Comparison of ENCODE assay signal across 9 mouse cellular contexts in the genomic region with DNA sequence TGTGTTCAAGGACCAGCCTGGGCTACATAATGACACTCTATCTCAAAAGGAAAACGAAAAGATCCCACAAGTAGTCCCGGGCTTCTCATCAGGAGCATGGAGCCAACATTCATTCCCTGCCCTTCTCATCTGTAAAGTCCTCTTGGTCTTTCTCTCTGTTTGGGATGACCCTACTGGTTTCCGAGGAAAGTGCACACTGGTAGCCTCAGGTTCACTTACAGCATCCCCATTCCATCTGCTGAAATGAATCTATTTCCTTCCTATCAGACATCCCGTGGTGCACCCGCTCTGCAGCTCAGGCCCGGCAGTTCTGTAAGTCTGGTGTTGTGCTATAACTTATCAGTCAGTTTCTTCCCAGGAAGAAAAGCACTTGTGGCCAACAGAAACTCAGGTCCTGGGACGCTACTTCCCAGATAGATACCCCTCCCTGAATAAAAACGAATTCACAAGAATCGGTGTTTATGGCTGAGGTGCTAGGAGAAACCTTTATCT. TPM values are rescaled to one million over a fixed set of nuclear protein-coding genes. Genes with fewer than 3 reads are reported as not detected.
DNase-seq lines count a peak whose midpoint lies in the region; ATAC-seq and TF ChIP-seq lines count a peak whose summit lies in the region.
"Had no signal": no experiment of that assay in that cellular context is flagged by ENCODE, and none has a peak within 500 bp of the region (broad histone marks: within the 10 kb centered on the region; RNA-seq: fewer than 3 reads in every experiment).

No protein-coding gene starts in this region.

- no peaks in the 10 kb centered on the region; the same call in 1 of the 2 replicates for H3K36me3 ChIP-seq in spleen, adult 2 months (ENCODE audit: control insufficient read depth, insufficient read depth, low read length)
- no peaks in the 10 kb centered on the region for H3K36me3 ChIP-seq in forebrain, postnatal 0 days (ENCODE audit: insufficient read depth)
- H3K36me3 ChIP-seq in lung, postnatal 0 days (ENCODE audit: insufficient read depth, low read length), result no peaks in the 10 kb centered on the region

- peak overlapping the region; percentile 2; the same call in 1 of the 2 replicates for H3K4me3 ChIP-seq in spleen, adult 2 months (ENCODE audit: extremely low read depth, insufficient read depth, insufficient read length)
- peak overlapping the region; percentile 84 for H3K4me3 ChIP-seq in forebrain, postnatal 0 days (ENCODE audit: low read depth, low read length)
- peak overlapping the region; percentile 99 for H3K4me3 ChIP-seq in lung, postnatal 0 days (ENCODE audit: low read depth, low read length)

- peak in 1 of 2 experiments; percentile 14 for DNase-seq in spleen, adult 2 months (ENCODE audit: low read depth in 1 of 2, low spot score in 2 of 2)
- DNase-seq in spleen, postnatal 14 days (ENCODE audit: low spot score in 2 of 2), result no peak
- DNase-seq in forebrain, postnatal 0 days, result no peak
- peak; percentile 46 for DNase-seq in lung, postnatal 0 days (ENCODE audit: low spot score)
- DNase-seq in frontal cortex, adult 2 months (ENCODE audit: extremely low spot score in 1 of 2, low spot score in 1 of 2), result no peak
- no peak for DNase-seq in left cerebral cortex, postnatal 10 days (ENCODE audit: extremely low spot score in 1 of 2, low spot score in 2 of 2)
- no peak for DNase-seq in spleen, postnatal 4 days (ENCODE audit: low spot score in 2 of 2)
- DNase-seq in gastrocnemius, postnatal 14 days, result no peak

- ATAC-seq in forebrain, postnatal 0 days, result no peak
- ATAC-seq in lung, postnatal 0 days, result no peak

- no peaks in the 10 kb centered on the region for H3K9me3 ChIP-seq in forebrain, postnatal 0 days (ENCODE audit: low read length)
- no peaks in the 10 kb centered on the region for H3K9me3 ChIP-seq in lung, postnatal 0 days (ENCODE audit: low read length)

- no peak overlapping the region for H3K27ac ChIP-seq in spleen, adult 2 months (ENCODE audit: insufficient read depth, low read length)
- H3K27ac ChIP-seq in forebrain, postnatal 0 days (ENCODE audit: low read depth, low read length), result no peak overlapping the region
- H3K27ac ChIP-seq in lung, postnatal 0 days (ENCODE audit: low read length), result no peak overlapping the region

- peak overlapping the region; percentile 93; the same call in 1 of the 2 replicates for H3K9ac ChIP-seq in forebrain, postnatal 0 days
- no peak overlapping the region for H3K9ac ChIP-seq in lung, postnatal 0 days (replicated peaks; ENCODE audit: low read depth)

- no peak for TF ChIP-seq POLR2A in spleen, adult 2 months (IDR thresholded peaks at IDR 0.05; ENCODE audit: low read depth, low read length)

- intact Hi-C loops in left cerebral cortex, postnatal 10 days (cut with DNase I), result no loop called here
- intact Hi-C loops in gastrocnemius, postnatal 14 days (cut with DNase I; ENCODE audit: low total_unique reads), result no loop called here

- TF ChIP-seq CTCF in spleen, adult 2 months (IDR thresholded peaks at IDR 0.05; ENCODE audit: extremely low read depth, insufficient read depth, insufficient read length, insufficient replicate concordance), result no peak
- TF ChIP-seq CTCF in forebrain, postnatal 0 days (IDR thresholded peaks at IDR 0.05; ENCODE audit: low read depth), result peak; percentile 7; the same call in 1 of the 2 replicates
- TF ChIP-seq CTCF in lung, postnatal 0 days (IDR thresholded peaks at IDR 0.05), result peak; percentile 31

- peak overlapping the region; percentile 66 for H3K4me2 ChIP-seq in forebrain, postnatal 0 days (ENCODE audit: low read depth)
- H3K4me2 ChIP-seq in lung, postnatal 0 days (replicated peaks; ENCODE audit: low read depth, low read length), result peak overlapping the region; percentile 71

- H3K4me1 ChIP-seq in spleen, adult 2 months (ENCODE audit: control insufficient read depth, insufficient read depth, insufficient read length), result peaks cover 12% of the 10 kb centered on the region; the same call in 1 of the 2 replicates
- H3K4me1 ChIP-seq in forebrain, postnatal 0 days (ENCODE audit: insufficient read depth), result peaks cover 23% of the 10 kb centered on the region; the same call in 1 of the 2 replicates
- peaks cover 39% of the 10 kb centered on the region for H3K4me1 ChIP-seq in lung, postnatal 0 days (ENCODE audit: insufficient read depth, low read depth, low read length)

- 68% methylated on average over 9 of the region's 9 CpGs for WGBS in spleen, adult 2 months
- 46% methylated on average over 9 of the region's 9 CpGs for WGBS in forebrain, postnatal 0 days
- WGBS in lung, postnatal 0 days, result 71% methylated on average over 9 of the region's 9 CpGs

- H3K27me3 ChIP-seq in spleen, adult 2 months (ENCODE audit: control insufficient read depth, insufficient read depth, low read length), result no peaks in the 10 kb centered on the region
- H3K27me3 ChIP-seq in forebrain, postnatal 0 days (ENCODE audit: insufficient read depth, low read length), result no peaks in the 10 kb centered on the region
- no peaks in the 10 kb centered on the region for H3K27me3 ChIP-seq in lung, postnatal 0 days (replicated peaks; ENCODE audit: insufficient read depth, low read length)

- TF ChIP-seq EP300 in lung, postnatal 0 days (IDR thresholded peaks at IDR 0.05), result no peak

RNA-seq across cellular contexts. Expression of a gene that starts 3.2 kb away (rescaled TPM):
- 15.4 and 16.0 TPM in 2 replicates for polyA plus RNA-seq in spleen, adult 2 months (2012; rRNA removed)
- total RNA-seq in forebrain, postnatal 0 days (2014; rRNA removed), result 123 and 149 TPM in 2 replicates
- 19.4 and 23.1 TPM in 2 replicates for polyA plus RNA-seq in forebrain, postnatal 0 days (2015; fragmentation: Nextera tagmentation; extraction: Ambion mirVana)
- 46.6 and 52.4 TPM in 2 replicates for polyA plus RNA-seq in lung, postnatal 0 days (2015; fragmentation: Nextera tagmentation; extraction: Ambion mirVana)
- polyA plus RNA-seq in frontal cortex, adult 2 months (2012; rRNA removed), result 67.6 TPM in 2 replicates
- total RNA-seq in left cerebral cortex, postnatal 10 days (2021), result 10 to 100 TPM; 90.0 to 92.6 TPM
- total RNA-seq in gastrocnemius, postnatal 14 days (2021), result 10 to 100 TPM; 71.7 to 79.2 TPM

RNA-seq across cellular contexts. Expression of a gene that starts 51.5 kb away (rescaled TPM):
- polyA plus RNA-seq in spleen, adult 2 months (2012; rRNA removed), result 0.12 and 0.19 TPM in 2 replicates
- total RNA-seq in forebrain, postnatal 0 days (2014; rRNA removed), result 0.81 and 1.8 TPM in 2 replicates
- polyA plus RNA-seq in forebrain, postnatal 0 days (2015; fragmentation: Nextera tagmentation; extraction: Ambion mirVana), result 2.0 and 3.1 TPM in 2 replicates
- 11.4 and 15.4 TPM in 2 replicates for polyA plus RNA-seq in lung, postnatal 0 days (2015; fragmentation: Nextera tagmentation; extraction: Ambion mirVana)
- 0.21 and 0.26 TPM in 2 replicates for polyA plus RNA-seq in frontal cortex, adult 2 months (2012; rRNA removed)
- under 1 TPM in 1 of 2 experiments, not detected in 1; 0.55 TPM for total RNA-seq in left cerebral cortex, postnatal 10 days (2021)
- not detected for total RNA-seq in gastrocnemius, postnatal 14 days (2021)
- polyA plus RNA-seq: testis, adult 2 months had no signal

Comparison
In these comparisons a context has a peak if more than half of its experiments do, and no peak if none do; other contexts are left out.
1. H3K4me3 ChIP-seq: peak in every context shown above with its lines; median percentile 99 in lung, postnatal 0 days; 84 in forebrain, postnatal 0 days; 2 in spleen, adult 2 months.